Mouse (Mus musculus) brown adipose tissue, adult 24 weeks (tissue): Measurements from ENCODE around the gene Speer4b. TPM values are rescaled to one million over a fixed set of nuclear protein-coding genes. Genes with fewer than 3 reads are reported as not detected.
"Not testable (repeated sequence)": the region's sequence is repeated elsewhere in the genome, so short reads cannot be mapped to it uniquely, and the experiment has no call there.

Experiments used
- H3K27ac ChIP-seq: fragments of 200-500 bp; replicated peaks from 2 replicates; pipeline ENCODE4 v1.5.1; 2012; ENCODE audit warnings: low read depth, mild to moderate bottlenecking, low read length
- H3K4me1 ChIP-seq: fragments of 200-500 bp; 2 replicates; pipeline ENCODE4 v1.6.1; 2012; ENCODE audit warnings: low read length, mixed read lengths; ENCODE audit not compliant: control insufficient read depth, insufficient read depth, insufficient read length
- H3K4me3 ChIP-seq: fragments of 200-500 bp; 2 replicates; pipeline ENCODE4 v1.5.1; 2012; ENCODE audit warnings: low read depth, mild to moderate bottlenecking, low read length, moderate library complexity; ENCODE audit not compliant: insufficient read depth
- polyA plus RNA-seq: library from polyadenylated mRNA; stranded (reverse); fragments of >200 nt; gene quantifications from 2 replicates; pipeline ENCODE4 v1.2.4, GENCODE M21; 2012; ENCODE audit not compliant: missing spikeins, insufficient read depth, insufficient read length

The Speer4b gene
- not detected in 2 replicates for polyA plus RNA-seq

DNA sequence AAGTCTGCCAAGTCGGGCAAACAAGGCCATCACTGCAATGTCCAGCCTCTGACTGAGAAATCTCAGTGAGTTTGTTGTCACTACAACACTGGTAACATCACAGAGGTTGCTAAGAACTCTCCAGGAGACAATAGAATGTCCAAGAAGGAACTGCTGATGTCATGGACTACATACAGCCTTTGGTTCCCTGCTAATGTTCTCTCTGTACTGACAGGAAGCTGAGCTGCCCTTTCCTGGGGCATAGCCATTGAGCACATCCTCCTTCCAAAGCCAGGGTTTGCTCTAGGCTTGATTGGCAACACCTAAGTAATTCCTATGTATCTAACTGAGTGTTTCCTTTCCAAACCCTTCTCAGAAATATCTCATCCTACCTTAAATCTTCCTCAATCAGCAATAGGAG is at the start of gene Speer4b:
Gene Speer4b, minus strand, starts transcription at position 101 of the 400 bp plus-strand sequence.
- H3K4me1 ChIP-seq, H3K27ac ChIP-seq, H3K4me3 ChIP-seq: not testable (repeated sequence)

DNA sequence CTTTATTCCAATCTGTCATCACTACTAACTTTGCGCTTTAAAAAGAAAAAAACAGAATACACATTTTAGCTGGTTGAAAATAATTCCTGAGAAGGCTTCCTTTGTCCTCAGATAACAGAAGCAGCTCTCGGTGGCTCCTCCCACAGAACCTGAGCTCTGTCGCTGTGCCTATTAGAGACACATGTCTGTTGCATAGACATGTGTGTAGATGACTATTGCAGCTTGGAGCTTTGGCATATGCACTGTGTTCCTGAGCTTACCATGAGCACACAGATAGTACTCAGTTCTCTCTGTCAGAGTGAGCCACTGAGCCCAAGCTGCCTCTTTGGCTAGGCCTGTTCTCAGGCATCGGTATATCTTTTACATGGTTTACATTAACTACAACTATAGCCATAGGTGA is 48.1 kb upstream of the Speer4b start:
- Histone ChIP-seq H3K4me1 (no peaks in the 10 kb centered on the region), H3K4me3 (no peak overlapping the region), H3K27ac (no peak overlapping the region)

DNA sequence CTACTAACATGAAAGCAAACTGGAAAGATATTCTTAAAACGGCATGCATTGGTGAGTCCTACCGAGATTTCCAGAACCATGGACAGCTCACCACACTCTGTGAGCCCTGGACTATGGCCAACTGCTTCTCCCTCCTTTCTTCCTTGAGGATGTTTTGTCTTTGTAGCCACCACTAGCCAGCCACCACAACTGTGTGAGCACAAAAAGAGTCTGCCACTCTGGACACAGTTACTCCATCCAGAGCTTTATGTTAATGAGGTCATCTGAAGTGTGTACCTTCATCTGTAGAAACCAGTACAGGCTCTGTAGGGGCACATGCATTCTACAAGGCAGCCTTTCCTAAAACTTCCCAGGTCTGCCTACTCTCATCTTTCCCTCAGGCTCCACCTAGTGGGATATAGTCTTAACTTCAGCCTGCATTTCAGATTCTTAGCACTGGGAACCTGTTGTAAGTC is 43.6 kb upstream of the Speer4b start:
- no peak overlapping the region for H3K27ac ChIP-seq
- H3K4me3 ChIP-seq: no peak overlapping the region
- H3K4me1 ChIP-seq: no peaks in the 10 kb centered on the region

DNA sequence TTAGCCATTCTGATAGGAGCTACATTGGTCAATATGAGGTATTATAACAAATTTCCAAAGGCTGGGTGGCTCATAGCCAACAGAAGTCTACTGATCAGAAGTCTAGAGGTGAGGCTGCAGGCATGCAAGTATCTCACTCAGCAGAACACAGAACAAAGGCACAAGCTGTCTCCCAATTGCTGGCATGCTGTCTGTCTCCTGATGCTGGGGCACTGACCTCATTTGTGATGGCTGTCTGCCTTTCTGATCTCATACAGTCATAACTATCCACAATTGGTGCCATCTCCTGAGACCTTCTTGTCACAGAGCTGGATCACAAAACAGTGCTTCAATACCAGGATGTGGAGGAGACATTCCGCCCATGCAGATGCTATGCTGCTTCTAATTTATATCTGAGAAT is 25.7 kb upstream of the Speer4b start:
- no peak overlapping the region for H3K27ac ChIP-seq
- H3K4me1 ChIP-seq: no peaks in the 10 kb centered on the region

DNA sequence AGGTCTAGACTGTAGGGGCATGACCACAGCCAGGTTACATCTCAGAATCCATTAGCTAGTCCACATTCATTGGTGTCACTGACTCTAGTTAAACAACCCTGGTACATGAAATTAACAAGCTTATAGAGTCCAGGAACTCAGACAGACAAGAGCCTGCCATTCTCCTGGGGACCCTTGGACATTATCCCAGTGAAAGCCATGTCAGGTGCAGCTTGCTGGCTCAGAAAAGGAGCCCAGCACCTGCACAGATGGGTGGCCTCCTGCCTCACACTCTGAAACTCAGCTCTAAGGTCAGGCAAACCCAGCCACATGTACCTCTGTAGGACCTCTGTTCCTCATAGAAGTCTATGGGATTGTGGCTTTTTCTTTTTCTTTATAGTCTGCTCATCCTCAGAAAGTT is 17.5 kb upstream of the Speer4b start:
- Histone ChIP-seq H3K27ac (no peak overlapping the region), H3K4me3 (no peak overlapping the region), H3K4me1 (no peaks in the 10 kb centered on the region)

More for the DNA sequence above, 25.7 kb upstream of the Speer4b start:
- no peak overlapping the region for H3K4me3 ChIP-seq

DNA sequence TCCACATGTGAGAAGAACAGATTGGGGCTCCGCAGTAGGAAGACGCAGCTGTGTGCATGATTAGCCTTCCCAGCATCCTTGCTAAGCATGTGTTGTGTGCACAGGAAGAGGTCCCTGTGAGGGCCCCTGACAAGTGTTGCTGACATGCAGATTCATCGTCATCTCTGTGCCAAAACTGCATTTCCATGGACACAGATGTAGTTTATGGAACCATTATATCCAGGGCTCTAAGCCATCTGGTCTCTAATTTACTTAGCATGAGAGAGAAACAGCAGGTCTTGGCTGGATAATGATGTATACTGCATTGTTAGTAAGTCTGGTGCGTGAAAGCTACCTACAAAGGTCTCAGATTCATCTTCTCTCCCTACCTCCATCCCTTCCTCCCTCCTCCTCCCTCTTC is 10.3 kb downstream of the Speer4b start:
- no peak overlapping the region for H3K4me3 ChIP-seq
- no peaks in the 10 kb centered on the region for H3K4me1 ChIP-seq
- H3K27ac ChIP-seq: no peak overlapping the region

DNA sequence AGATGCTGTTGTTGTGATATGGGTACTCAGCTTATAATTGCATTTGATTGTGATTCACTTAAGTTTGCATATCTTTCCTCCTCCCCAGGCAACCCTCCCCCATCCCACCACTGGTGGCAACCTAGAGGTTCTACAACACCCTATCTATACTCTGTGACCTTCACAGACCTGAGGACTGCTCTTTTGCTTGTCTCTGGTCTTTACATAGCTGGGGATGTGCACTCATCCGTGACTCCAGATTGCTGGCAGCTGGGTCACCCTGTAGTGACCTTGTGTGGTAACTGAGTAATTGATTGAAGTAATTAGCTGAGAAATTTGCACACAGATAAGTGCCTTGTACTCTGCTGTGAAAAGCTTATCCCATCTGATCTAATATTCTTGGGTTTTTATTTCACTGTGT is 15.1 kb downstream of the Speer4b start:
- Histone ChIP-seq H3K27ac (no peak overlapping the region), H3K4me3 (no peak overlapping the region), H3K4me1 (no peaks in the 10 kb centered on the region)

DNA sequence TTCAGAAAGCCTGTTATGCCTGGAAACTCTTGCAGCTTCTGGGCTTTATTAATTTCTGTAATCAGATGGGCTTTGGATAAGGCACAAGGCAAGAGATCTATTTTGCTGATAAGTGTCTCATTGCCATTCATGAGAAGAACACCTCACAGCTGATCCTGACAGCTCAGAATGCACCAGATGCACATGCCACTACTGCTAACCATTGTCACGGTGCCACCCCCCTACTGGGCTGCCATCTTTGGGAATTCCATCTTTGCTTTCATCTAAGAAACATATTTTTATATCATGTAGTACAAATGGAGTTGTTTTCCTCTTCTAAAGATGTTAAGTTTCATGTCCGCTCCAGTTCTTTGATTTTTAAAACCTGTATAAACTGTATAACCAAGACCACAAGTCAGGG is 19.5 kb downstream of the Speer4b start:
- no peaks in the 10 kb centered on the region for H3K4me1 ChIP-seq
- H3K4me3 ChIP-seq: no peak overlapping the region
- H3K27ac ChIP-seq: no peak overlapping the region

DNA sequence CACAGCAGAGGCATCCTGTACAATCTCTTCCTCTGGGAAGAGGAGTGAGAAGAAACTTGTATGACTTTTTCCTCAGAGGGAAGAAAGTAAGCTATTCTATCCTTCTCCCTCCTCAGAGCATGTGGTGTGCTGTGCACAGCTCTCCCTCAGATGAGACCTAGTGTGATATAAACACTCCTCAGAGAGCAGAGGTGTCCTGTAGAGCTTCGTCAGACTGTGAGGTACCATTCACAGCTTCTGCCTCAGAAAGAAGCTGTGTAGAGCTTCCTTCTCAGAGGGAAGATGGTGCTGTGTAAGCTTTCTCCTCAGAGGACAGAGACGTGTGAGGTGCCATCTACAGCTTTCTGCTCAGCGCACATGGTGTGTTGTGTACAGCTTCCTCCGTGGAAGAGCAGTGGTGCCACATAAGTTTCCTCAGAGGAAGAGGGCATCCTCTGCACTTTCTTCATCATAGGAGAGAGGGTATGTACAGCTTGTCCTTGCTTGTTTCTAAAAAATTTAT is 26.2 kb downstream of the Speer4b start:
- H3K4me1 ChIP-seq: no peaks in the 10 kb centered on the region
- no peak overlapping the region for H3K4me3 ChIP-seq
- H3K27ac ChIP-seq: no peak overlapping the region

DNA sequence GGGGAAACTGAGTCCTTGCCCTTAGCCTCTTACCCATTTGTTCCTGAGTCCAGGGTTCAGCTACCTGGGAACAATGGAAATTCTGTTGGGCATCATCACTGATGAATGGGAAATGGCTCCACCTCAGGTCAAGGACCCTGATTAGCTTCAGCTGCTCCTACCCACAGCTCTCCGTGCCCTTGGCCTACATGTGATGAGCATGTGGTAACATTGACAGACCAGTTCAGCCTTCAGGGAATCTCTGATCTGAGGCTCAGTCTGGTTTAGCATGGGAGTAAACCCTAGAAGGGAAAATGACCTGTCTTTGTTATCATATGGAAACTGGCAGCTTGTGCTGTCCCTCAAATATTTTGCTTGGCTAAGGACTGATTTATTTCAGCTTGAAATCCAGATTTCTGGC is 43.6 kb downstream of the Speer4b start:
- Histone ChIP-seq H3K4me1 (no peaks in the 10 kb centered on the region), H3K27ac (no peak overlapping the region), H3K4me3 (no peak overlapping the region)

DNA sequence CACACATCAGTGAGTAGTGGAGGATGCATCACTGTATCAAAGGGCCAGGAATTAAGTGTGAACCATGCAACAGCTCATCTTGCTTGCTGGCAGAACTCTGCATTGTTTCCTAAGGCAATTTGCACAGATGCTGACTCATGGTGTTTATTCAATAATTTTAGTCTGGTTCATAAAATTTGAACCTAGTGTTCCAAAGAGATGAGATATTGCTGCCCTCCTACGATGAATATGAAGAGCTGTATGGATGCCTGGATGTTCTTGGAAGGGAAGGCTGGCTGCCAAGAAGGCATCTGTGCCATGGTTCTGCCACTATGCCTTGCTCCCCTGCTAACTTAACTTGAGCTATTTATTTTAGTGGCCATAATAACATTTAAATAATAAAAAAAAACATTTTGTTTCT is 44.3 kb downstream of the Speer4b start:
- no peak overlapping the region for H3K27ac ChIP-seq
- H3K4me3 ChIP-seq: no peak overlapping the region
- no peaks in the 10 kb centered on the region for H3K4me1 ChIP-seq

DNA sequence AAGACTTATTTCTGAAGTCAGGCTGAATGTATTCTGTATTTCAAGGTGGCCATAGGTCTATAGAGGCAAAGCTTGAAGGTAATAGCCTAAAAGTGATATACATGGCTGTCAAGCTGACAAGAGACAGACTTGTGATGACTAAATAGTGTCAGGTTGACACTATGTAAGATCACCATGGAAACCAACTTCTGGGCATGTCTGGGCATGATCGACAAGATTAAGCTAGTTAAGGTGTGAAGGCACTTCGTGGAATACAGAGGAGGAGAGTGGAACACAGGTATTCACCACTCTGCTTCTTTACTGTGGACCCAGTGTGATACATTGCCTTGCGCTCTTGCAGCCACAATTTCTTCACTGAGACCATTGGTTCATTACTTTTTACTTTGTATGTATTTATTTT is 46.9 kb downstream of the Speer4b start:
- no peak overlapping the region for H3K4me3 ChIP-seq
- no peaks in the 10 kb centered on the region for H3K4me1 ChIP-seq
- H3K27ac ChIP-seq: no peak overlapping the region

DNA sequence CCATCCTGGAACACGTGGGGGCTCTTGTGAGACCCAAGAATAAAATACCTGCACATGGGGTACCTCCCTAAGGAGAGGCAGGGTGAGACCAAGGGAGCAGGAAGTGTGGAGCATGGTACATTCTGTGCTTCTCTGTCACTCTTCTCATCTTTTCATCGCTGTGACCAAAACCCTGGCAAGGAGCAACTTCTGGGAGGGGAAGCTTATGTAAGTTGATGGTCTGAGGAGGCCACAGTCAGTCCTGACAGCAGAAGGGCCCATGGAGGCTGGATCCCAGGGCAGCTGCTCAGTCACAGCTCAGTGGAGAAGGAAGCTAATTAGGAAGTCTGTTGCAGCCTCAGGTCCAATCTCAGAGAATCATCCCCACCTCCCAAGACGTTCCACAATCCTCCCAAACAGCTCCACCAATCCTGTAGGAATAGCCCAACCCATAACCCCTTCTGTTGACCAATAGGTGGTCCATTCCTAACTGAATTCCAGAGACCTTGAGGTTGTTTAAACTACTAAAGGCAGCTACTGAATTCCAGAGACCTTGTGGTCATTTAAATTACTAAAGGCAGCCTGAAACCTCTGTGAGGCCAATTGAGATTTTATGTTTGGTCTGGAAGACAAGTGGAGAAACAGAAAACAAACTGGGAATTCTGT is 47.9 kb downstream of the Speer4b start:
- Histone ChIP-seq H3K27ac (no peak overlapping the region), H3K4me1 (no peaks in the 10 kb centered on the region), H3K4me3 (no peak overlapping the region)
